Mouse (Mus musculus): Measurements from ENCODE around the gene Tm4sf4. TPM values are rescaled to one million over a fixed set of nuclear protein-coding genes. Genes with fewer than 3 reads are reported as not detected.
A peak's percentile ranks its signal among the peaks of the same experiment; 100 is the strongest.

The Tm4sf4 gene
- total and polyA plus RNA-seq, 3 experiments, result 0.27 to 1.5 (median 0.86) TPM

- no peak for DNase-seq
Observed at GRCm38 (mm10) chr3:57474421-57474820, 49.3 kb downstream of the Tm4sf4 start.

GRCm38 (mm10) chr3:57480640-57481039 is 55.5 kb downstream of the Tm4sf4 start:
- DNase-seq, result no peak

- DNase-seq, result no peak
Observed at GRCm38 (mm10) chr3:57481981-57482380, 56.9 kb downstream of the Tm4sf4 start.

- no peak for DNase-seq
Observed at GRCm38 (mm10) chr3:57486068-57486467, 61.0 kb downstream of the Tm4sf4 start.

GRCm38 (mm10) chr3:57487455-57488153 is 62.5 kb downstream of the Tm4sf4 start:
- peak; percentile 33 for DNase-seq

Other genes starting within 250 kb of the Tm4sf4 start
- 10 to 100 TPM; 30.4 to 73.2 TPM for gene Tm4sf1, start 123.3 kb upstream of the Tm4sf4 start, total RNA-seq (2021)
- 7.3 and 8.7 TPM in 2 replicates for gene Tm4sf1, start 123.3 kb upstream of the Tm4sf4 start, polyA plus RNA-seq (2012; rRNA removed)
- 10 to 100 TPM; 34.9 to 38.5 TPM for gene Wwtr1, start 150.6 kb downstream of the Tm4sf4 start, total RNA-seq (2021)
- 26.6 and 32.0 TPM in 2 replicates for gene Wwtr1, start 150.6 kb downstream of the Tm4sf4 start, polyA plus RNA-seq (2012; rRNA removed)
- gene Commd2, start 226.4 kb downstream of the Tm4sf4 start, total RNA-seq (2021), result 10 to 100 TPM; 21.4 to 30.7 TPM
- 7.7 and 9.6 TPM in 2 replicates for gene Commd2, start 226.4 kb downstream of the Tm4sf4 start, polyA plus RNA-seq (2012; rRNA removed)